Mouse (Mus musculus) heart, postnatal 0 days (tissue): Measurements from ENCODE around the gene Hmgcll1. TPM values are rescaled to one million over a fixed set of nuclear protein-coding genes. Genes with fewer than 3 reads are reported as not detected.

Experiments
- ATAC-seq: fragments of 200-750 bp; cut with Nextera tagmentation; 2 replicates; pipeline ENCODE4 v1.8.0; 2017; ENCODE audit warnings: low read depth, moderate number of reproducible peaks, moderate library complexity; ENCODE audit not compliant: insufficient read depth
- DNase-seq: peaks from one replicate; pipeline ENCODE4 v3.0.0-alpha.2; 2016; ENCODE audit warnings: low spot score
- H3K27ac ChIP-seq: fragments of 300-500 bp; sonication (generic); 2 replicates; pipeline ENCODE4 v1.5.1; 2014; ENCODE audit warnings: low read depth, mild to moderate bottlenecking
- H3K27me3 ChIP-seq: fragments of 300-500 bp; sonication (generic); 2 replicates; pipeline ENCODE4 v1.6.1; 2014; ENCODE audit warnings: low read length, mixed read lengths; ENCODE audit not compliant: control insufficient read depth, insufficient read depth
- H3K36me3 ChIP-seq: fragments of 300-500 bp; sonication (generic); replicated peaks from 2 replicates; pipeline ENCODE4 v1.6.1; 2014; ENCODE audit warnings: low read length, mixed read lengths; ENCODE audit not compliant: control insufficient read depth, insufficient read depth
- H3K4me1 ChIP-seq: fragments of 300-500 bp; sonication (generic); 2 replicates; pipeline ENCODE4 v1.6.1; 2014; ENCODE audit warnings: antibody characterized with exemption; ENCODE audit not compliant: control insufficient read depth, insufficient read depth
- H3K4me2 ChIP-seq: fragments of 300-500 bp; sonication (generic); 2 replicates; pipeline ENCODE4 v1.6.1; 2014; ENCODE audit warnings: low read depth, mild to moderate bottlenecking, low read length, moderate library complexity
- H3K4me3 ChIP-seq: fragments of 300-500 bp; sonication (generic); 2 replicates; pipeline ENCODE4 v1.5.1; 2014; ENCODE audit warnings: low read depth, low read length
- H3K9ac ChIP-seq: fragments of 300-500 bp; sonication (generic); replicated peaks from 2 replicates; pipeline ENCODE4 v1.6.1; 2014; ENCODE audit warnings: low read depth, low read length, mixed read lengths
- H3K9me3 ChIP-seq: fragments of 300-500 bp; sonication (generic); replicated peaks from 2 replicates; pipeline ENCODE4 v1.6.1; 2016; ENCODE audit warnings: low read length; ENCODE audit not compliant: control insufficient read depth
- CTCF ChIP-seq: IDR thresholded peaks from 2 replicates; pipeline ENCODE4 v1.5.1; 2016; ENCODE audit warnings: antibody characterized with exemption, control low read depth, low read depth
- EP300 ChIP-seq: IDR thresholded peaks from 2 replicates; pipeline ENCODE4 v1.6.1; 2016; ENCODE audit warnings: antibody characterized with exemption, low read depth
- WGBS: fragments of 180-500 bp; shearing (Covaris S2); extraction: QIAGEN DNeasy Blood & Tissue Kit; methylation state at CpG from one replicate; pipeline ENCODE4 v1.1.7; 2014; 5-methylcytosine and 5-hydroxymethylcytosine counted together
- polyA plus RNA-seq: library from polyadenylated mRNA; unstranded; fragments of >200 nt; fragmentation: Nextera tagmentation; extraction: Ambion mirVana; gene quantifications from 2 replicates; pipeline ENCODE4 v1.2.1, GENCODE M21; 2015
- total RNA-seq: library from RNA; depleted of rRNA; stranded (reverse); fragments of >200 nt; gene quantifications from 2 replicates; pipeline ENCODE4 v1.2.3, GENCODE M21; 2014; ENCODE audit warnings: low replicate concordance

The Hmgcll1 gene
- total and polyA plus RNA-seq, 2 experiments from 2014 or later, result 0.37 TPM; not detected in 1

DNA sequence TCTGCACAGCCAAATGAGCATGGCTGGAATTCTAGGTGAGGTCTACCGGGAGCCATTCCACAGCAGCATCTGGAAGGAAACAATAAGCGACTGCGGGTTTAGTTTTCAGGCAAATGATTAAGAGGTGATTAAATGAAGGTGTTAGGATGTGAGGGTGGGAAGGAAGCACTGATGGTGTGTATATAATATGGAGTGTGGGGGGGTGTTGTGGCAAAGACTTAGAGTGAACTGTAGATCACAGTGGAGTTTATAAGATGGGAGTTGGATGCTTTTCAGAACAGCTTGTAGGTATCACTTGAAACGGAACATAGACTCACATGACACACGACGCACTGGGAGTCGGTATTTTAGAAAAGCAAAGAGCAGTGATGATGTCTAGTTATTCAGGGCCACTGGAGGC lies 20.4 kb downstream of the Hmgcll1 start:
- Histone ChIP-seq H3K27ac (no peak overlapping the region), H3K27me3 (no peaks in the 10 kb centered on the region), H3K4me3 (no peak overlapping the region), H3K36me3 (no peaks in the 10 kb centered on the region), H3K4me1 (no peaks in the 10 kb centered on the region), H3K9me3 (no peaks in the 10 kb centered on the region), H3K4me2 (no peak overlapping the region), H3K9ac (no peak overlapping the region)
- DNase-seq (no peak), ATAC-seq (no peak)
- 78% methylated on average over 7 of the region's 7 CpGs for WGBS
- no peak for TF ChIP-seq EP300

DNA sequence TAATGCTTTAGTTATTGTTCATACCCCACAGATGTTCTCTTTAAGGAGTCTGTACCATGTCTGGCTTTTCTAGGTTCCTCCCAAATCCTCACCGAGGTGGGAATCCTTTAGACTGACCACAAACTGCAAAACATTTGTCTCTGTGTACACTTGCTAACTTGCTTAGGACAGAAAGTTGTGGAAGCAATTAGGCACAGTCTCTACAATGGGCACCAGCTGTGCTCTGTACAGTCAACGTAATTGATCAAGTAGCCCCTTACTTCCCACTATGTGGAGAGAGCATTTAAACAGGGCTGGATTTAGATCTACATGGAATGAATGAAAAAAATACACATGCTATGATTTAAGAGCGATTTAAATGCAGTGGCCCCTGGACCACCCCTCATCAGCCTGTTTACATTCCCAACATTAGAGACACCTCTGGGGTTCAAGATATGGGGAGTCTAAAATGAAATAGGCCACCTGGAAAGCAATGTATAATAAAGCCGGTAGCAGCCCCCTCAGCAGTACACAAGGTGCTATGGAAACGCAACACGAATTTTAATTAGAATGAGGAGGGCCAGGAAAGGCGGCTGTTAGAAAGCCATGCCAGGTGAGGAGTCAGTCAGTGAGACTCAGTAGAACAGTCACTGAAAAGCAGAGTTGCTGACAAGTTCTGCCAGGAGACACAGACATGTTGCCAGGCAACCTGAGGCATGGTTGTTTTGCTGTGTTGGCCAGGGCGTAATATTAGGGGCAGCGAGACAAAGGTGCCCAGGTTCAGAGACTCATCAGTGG lies 23.9 kb downstream of the Hmgcll1 start:
- WGBS, result 77% methylated on average over 9 of the region's 9 CpGs
- Histone ChIP-seq H3K4me3 (no peak overlapping the region), H3K27ac (no peak overlapping the region), H3K9me3 (no peaks in the 10 kb centered on the region), H3K27me3 (no peaks in the 10 kb centered on the region), H3K4me1 (no peaks in the 10 kb centered on the region), H3K4me2 (no peak overlapping the region), H3K36me3 (no peaks in the 10 kb centered on the region), H3K9ac (no peak overlapping the region)
- no peak for DNase-seq
- ATAC-seq, result no peak
- no peak for TF ChIP-seq EP300
- TF ChIP-seq CTCF, result no peak

GRCm38 (mm10) chr9:76039711-76040110 lies 25.1 kb downstream of the Hmgcll1 start:
- Histone ChIP-seq H3K4me1 (no peaks in the 10 kb centered on the region), H3K9ac (no peak overlapping the region), H3K4me2 (no peak overlapping the region), H3K36me3 (no peaks in the 10 kb centered on the region), H3K27me3 (no peaks in the 10 kb centered on the region), H3K27ac (no peak overlapping the region), H3K9me3 (no peaks in the 10 kb centered on the region), H3K4me3 (no peak overlapping the region)
- no peak for ATAC-seq
- no peak for TF ChIP-seq CTCF
- TF ChIP-seq EP300, result no peak
- no peak for DNase-seq
- WGBS, result 78% methylated on average over 5 of the region's 5 CpGs

DNA sequence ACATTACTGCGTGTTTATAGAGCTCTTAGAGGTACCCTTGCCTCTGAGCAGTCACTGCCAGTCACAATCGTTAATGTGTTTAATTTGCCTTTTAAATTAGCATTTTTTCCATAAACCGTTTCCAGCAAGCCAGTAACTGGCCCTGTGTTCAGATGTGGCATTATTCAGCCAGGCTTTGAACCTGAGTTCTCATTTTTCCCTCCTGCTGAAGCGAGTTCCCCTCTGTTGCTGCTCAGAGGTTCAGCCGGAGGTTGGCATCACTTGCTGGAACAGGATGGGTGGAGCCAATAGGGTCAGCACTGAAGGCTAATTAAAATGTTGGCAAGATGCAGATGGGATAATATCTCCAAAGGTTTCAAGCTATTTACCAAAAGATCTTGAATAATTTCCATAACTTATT lies 28.7 kb downstream of the Hmgcll1 start:
- Histone ChIP-seq H3K27me3 (no peaks in the 10 kb centered on the region), H3K9me3 (no peaks in the 10 kb centered on the region), H3K4me2 (no peak overlapping the region), H3K9ac (no peak overlapping the region), H3K4me3 (no peak overlapping the region), H3K4me1 (no peaks in the 10 kb centered on the region), H3K27ac (no peak overlapping the region), H3K36me3 (no peaks in the 10 kb centered on the region)
- ATAC-seq, result no peak
- DNase-seq, result no peak
- WGBS, result 73% methylated on average over 5 of the region's 5 CpGs
- TF ChIP-seq CTCF (no peak), EP300 (no peak)

GRCm38 (mm10) chr9:76060935-76061334 lies 46.3 kb downstream of the Hmgcll1 start:
- WGBS, result 82% methylated on average over 3 of the region's 3 CpGs
- Histone ChIP-seq H3K4me3 (no peak overlapping the region), H3K9ac (no peak overlapping the region), H3K27me3 (no peaks in the 10 kb centered on the region), H3K36me3 (no peaks in the 10 kb centered on the region), H3K9me3 (no peaks in the 10 kb centered on the region), H3K27ac (no peak overlapping the region), H3K4me1 (no peaks in the 10 kb centered on the region), H3K4me2 (no peak overlapping the region)
- ATAC-seq, result no peak
- DNase-seq, result no peak
- TF ChIP-seq CTCF (no peak), EP300 (no peak)

GRCm38 (mm10) chr9:76061492-76061891 lies 46.8 kb downstream of the Hmgcll1 start:
- no peak for ATAC-seq
- no peaks in the 10 kb centered on the region for H3K27me3 ChIP-seq
- H3K9me3 ChIP-seq, result no peaks in the 10 kb centered on the region
- no peaks in the 10 kb centered on the region for H3K4me1 ChIP-seq
- H3K4me3 ChIP-seq, result no peak overlapping the region
- no peaks in the 10 kb centered on the region for H3K36me3 ChIP-seq
- H3K4me2 ChIP-seq, result no peak overlapping the region
- no peak for TF ChIP-seq EP300
- no peak for TF ChIP-seq CTCF
- H3K27ac ChIP-seq, result no peak overlapping the region
- no peak for DNase-seq
- WGBS, result 43% methylated on average over 4 of the region's 4 CpGs
- H3K9ac ChIP-seq, result no peak overlapping the region
